Mouse (Mus musculus) right cerebral cortex, postnatal 4 days (tissue): Measurements from ENCODE around the gene Slc39a9.
A peak's percentile ranks its signal among the peaks of the same experiment; 100 is the strongest.

Experiments
- DNase-seq: peaks from one replicate; pipeline ENCODE4 v3.0.0-alpha.2; 2022

Gene Slc39a9

DNA sequence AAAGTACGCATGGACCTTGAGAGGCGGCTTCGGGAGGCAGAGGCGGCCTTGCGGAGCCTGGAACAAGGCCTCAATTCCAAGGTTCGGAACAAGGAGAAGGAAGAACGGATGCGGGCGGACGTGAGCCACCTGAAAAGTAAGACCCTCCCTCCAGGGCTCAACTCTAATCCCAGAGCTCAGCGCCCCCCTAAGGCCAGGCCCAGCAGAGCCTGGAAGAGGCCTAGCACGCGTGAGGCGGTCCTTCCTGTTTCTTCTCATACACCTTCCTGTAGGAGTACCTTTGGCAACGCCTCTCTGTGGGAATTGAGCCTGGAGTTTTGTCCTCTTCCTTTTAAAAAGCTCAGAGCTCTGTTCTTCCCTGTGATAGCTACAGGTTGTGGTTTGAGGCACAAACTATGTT lies 77.8 kb downstream of the Slc39a9 start:
- no peak for DNase-seq

DNA sequence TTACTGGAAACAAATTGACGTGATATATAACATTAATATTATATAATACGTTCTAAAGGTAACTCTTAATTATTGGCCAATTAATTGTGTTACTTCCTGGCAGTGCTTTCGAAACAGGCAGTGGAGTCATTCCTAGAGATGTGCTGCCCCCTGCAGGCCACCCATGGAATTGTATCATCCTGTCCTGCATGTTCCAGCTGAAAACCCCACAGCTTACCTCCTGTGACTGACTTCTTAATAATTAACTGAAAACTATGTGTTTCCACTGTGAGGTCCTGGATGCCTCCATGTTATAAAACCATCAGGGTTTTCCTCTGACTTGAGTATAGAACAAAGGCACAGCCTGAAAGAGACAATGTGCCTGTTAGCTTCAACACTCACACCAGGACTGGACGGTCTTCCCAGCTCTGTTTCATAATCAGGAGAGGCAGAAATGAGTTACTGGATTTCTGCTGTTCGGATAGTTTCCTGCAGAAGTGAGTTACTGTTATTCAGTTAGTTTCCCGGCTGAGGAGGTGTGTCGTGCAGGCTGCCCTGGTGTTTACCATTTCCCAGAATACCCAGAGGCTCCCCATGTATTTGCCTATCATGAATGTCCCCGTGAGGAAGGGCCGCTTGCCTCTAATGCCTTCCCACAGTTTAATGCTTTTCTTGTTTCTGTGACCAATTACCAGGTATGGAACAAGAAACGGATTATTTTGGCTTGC lies 81.3 kb downstream of the Slc39a9 start:
- peak; percentile 96 for DNase-seq

GRCm38 (mm10) chr12:80728207-80728606 lies 84.5 kb downstream of the Slc39a9 start:
- no peak for DNase-seq

- DNase-seq: no peak
Measured at GRCm38 (mm10) chr12:80728814-80729213, 85.1 kb downstream of the Slc39a9 start.

GRCm38 (mm10) chr12:80729758-80730530 lies 86.3 kb downstream of the Slc39a9 start:
- peak; percentile 42 for DNase-seq

GRCm38 (mm10) chr12:80730567-80730966 lies 86.9 kb downstream of the Slc39a9 start:
- peak; percentile 69 for DNase-seq
